Mouse (Mus musculus): ENCODE data around the gene Hist1h3c. TPM values are rescaled to one million over a fixed set of nuclear protein-coding genes. Genes with fewer than 3 reads are reported as not detected.
"Not testable (repeated sequence)": the region's sequence is repeated elsewhere in the genome, so short reads cannot be mapped to it uniquely, and the experiment has no call there.

Hist1h3c gene
- total and polyA plus RNA-seq, 2 experiments from 2014 or later, result 0.84 to 301 TPM

- WGBS, result 88% methylated on average over 9 of the region's 9 CpGs
- H3K36me3 ChIP-seq (ENCODE audit: insufficient read depth), result no peaks in the 10 kb centered on the region
- TF ChIP-seq CTCF (IDR thresholded peaks at IDR 0.05; ENCODE audit: low read depth), result no peak
- no peak overlapping the region for H3K4me3 ChIP-seq (ENCODE audit: low read depth, low read length)
- ATAC-seq, result no peak
- no peak for DNase-seq
- H3K27ac ChIP-seq (ENCODE audit: low read depth, low read length), result no peak overlapping the region
- no peak overlapping the region for H3K4me2 ChIP-seq (ENCODE audit: low read depth)
- no peak overlapping the region for H3K9ac ChIP-seq
- H3K9me3 ChIP-seq (ENCODE audit: low read length), result no peaks in the 10 kb centered on the region
- H3K4me1 ChIP-seq (ENCODE audit: insufficient read depth), result no peaks in the 10 kb centered on the region
- no peaks in the 10 kb centered on the region for H3K27me3 ChIP-seq (ENCODE audit: insufficient read depth, low read length)
These were observed 16.2 kb downstream of the Hist1h3c start for GRCm38 (mm10) chr13:23729192-23729525.

- no peak overlapping the region for H3K4me2 ChIP-seq (ENCODE audit: low read depth)
- H3K4me1 ChIP-seq (ENCODE audit: insufficient read depth), result no peaks in the 10 kb centered on the region
- no peak overlapping the region for H3K27ac ChIP-seq (ENCODE audit: low read depth, low read length)
- no peaks in the 10 kb centered on the region for H3K36me3 ChIP-seq (ENCODE audit: insufficient read depth)
- ATAC-seq (no peak), DNase-seq (no peak)
- no peaks in the 10 kb centered on the region for H3K27me3 ChIP-seq (ENCODE audit: insufficient read depth, low read length)
- 88% methylated on average over 18 of the region's 18 CpGs for WGBS
- no peaks in the 10 kb centered on the region for H3K9me3 ChIP-seq (ENCODE audit: low read length)
- no peak overlapping the region for H3K9ac ChIP-seq
- TF ChIP-seq CTCF (IDR thresholded peaks at IDR 0.05; ENCODE audit: low read depth), result no peak
- H3K4me3 ChIP-seq (ENCODE audit: low read depth, low read length), result no peak overlapping the region
These were observed 16.8 kb downstream of the Hist1h3c start for GRCm38 (mm10) chr13:23728472-23729191.

- no peak overlapping the region for H3K27ac ChIP-seq (ENCODE audit: low read depth, low read length)
- TF ChIP-seq CTCF (IDR thresholded peaks at IDR 0.05; ENCODE audit: low read depth), result no peak
- no peaks in the 10 kb centered on the region for H3K9me3 ChIP-seq (ENCODE audit: low read length)
- DNase-seq, result no peak
- ATAC-seq, result no peak
- H3K27me3 ChIP-seq (ENCODE audit: insufficient read depth, low read length), result no peaks in the 10 kb centered on the region
- H3K9ac ChIP-seq, result no peak overlapping the region
- no peak overlapping the region for H3K4me3 ChIP-seq (ENCODE audit: low read depth, low read length)
- 50% methylated on average over 1 of the region's 1 CpGs for WGBS
- H3K4me2 ChIP-seq (ENCODE audit: low read depth), result no peak overlapping the region
- H3K4me1 ChIP-seq (ENCODE audit: insufficient read depth), result no peaks in the 10 kb centered on the region
- no peaks in the 10 kb centered on the region for H3K36me3 ChIP-seq (ENCODE audit: insufficient read depth)
These were observed 20.2 kb downstream of the Hist1h3c start for GRCm38 (mm10) chr13:23725213-23725612.

GRCm38 (mm10) chr13:23724239-23724638 lies 21.2 kb downstream of the Hist1h3c start:
- DNase-seq (no peak), ATAC-seq (no peak)
- WGBS, result 92% methylated on average over 4 of the region's 4 CpGs
- Histone ChIP-seq H3K27me3 (ENCODE audit: insufficient read depth, low read length) (no peaks in the 10 kb centered on the region), H3K27ac (ENCODE audit: low read depth, low read length) (no peak overlapping the region), H3K4me3 (ENCODE audit: low read depth, low read length) (no peak overlapping the region), H3K4me1 (ENCODE audit: insufficient read depth) (no peaks in the 10 kb centered on the region), H3K36me3 (ENCODE audit: insufficient read depth) (no peaks in the 10 kb centered on the region), H3K9me3 (ENCODE audit: low read length) (no peaks in the 10 kb centered on the region), H3K4me2 (ENCODE audit: low read depth) (no peak overlapping the region), H3K9ac (no peak overlapping the region)
- no peak for TF ChIP-seq CTCF (IDR thresholded peaks at IDR 0.05; ENCODE audit: low read depth)

GRCm38 (mm10) chr13:23717593-23718245 lies 27.7 kb downstream of the Hist1h3c start:
- H3K36me3 ChIP-seq (ENCODE audit: insufficient read depth); ATAC-seq; H3K9me3 ChIP-seq (ENCODE audit: low read length); H3K4me1 ChIP-seq (ENCODE audit: insufficient read depth); DNase-seq; H3K27ac ChIP-seq (ENCODE audit: low read depth, low read length); H3K4me3 ChIP-seq (ENCODE audit: low read depth, low read length); H3K27me3 ChIP-seq (ENCODE audit: insufficient read depth, low read length); H3K9ac ChIP-seq; H3K4me2 ChIP-seq (ENCODE audit: low read depth): not testable (repeated sequence)
- 15% methylated on average over 2 of the region's 2 CpGs for WGBS

- no peaks in the 10 kb centered on the region for H3K27me3 ChIP-seq (ENCODE audit: insufficient read depth, low read length)
- no peaks in the 10 kb centered on the region for H3K9me3 ChIP-seq (ENCODE audit: low read length)
- ATAC-seq, result no peak
- TF ChIP-seq CTCF (IDR thresholded peaks at IDR 0.05; ENCODE audit: low read depth), result no peak
- H3K27ac ChIP-seq (ENCODE audit: low read depth, low read length), result no peak overlapping the region
- H3K36me3 ChIP-seq (ENCODE audit: insufficient read depth), result no peaks in the 10 kb centered on the region
- H3K4me2 ChIP-seq (ENCODE audit: low read depth), result no peak overlapping the region
- no peak overlapping the region for H3K4me3 ChIP-seq (ENCODE audit: low read depth, low read length)
- no peaks in the 10 kb centered on the region for H3K4me1 ChIP-seq (ENCODE audit: insufficient read depth)
- DNase-seq, result no peak
- no peak overlapping the region for H3K9ac ChIP-seq
- WGBS, result 60% methylated on average over 11 of the region's 11 CpGs
These were observed 28.2 kb downstream of the Hist1h3c start for GRCm38 (mm10) chr13:23717176-23717575.

- H3K27me3 ChIP-seq (ENCODE audit: insufficient read depth, low read length), result no peaks in the 10 kb centered on the region
- H3K4me3 ChIP-seq (ENCODE audit: low read depth, low read length), result no peak overlapping the region
- H3K9me3 ChIP-seq (ENCODE audit: low read length), result no peaks in the 10 kb centered on the region
- no peak overlapping the region for H3K4me2 ChIP-seq (ENCODE audit: low read depth)
- H3K9ac ChIP-seq, result no peak overlapping the region
- H3K4me1 ChIP-seq (ENCODE audit: insufficient read depth), result no peaks in the 10 kb centered on the region
- no peak for TF ChIP-seq CTCF (IDR thresholded peaks at IDR 0.05; ENCODE audit: low read depth)
- DNase-seq (no peak), ATAC-seq (no peak)
- no peaks in the 10 kb centered on the region for H3K36me3 ChIP-seq (ENCODE audit: insufficient read depth)
- WGBS, result 89% methylated on average over 5 of the region's 5 CpGs
- H3K27ac ChIP-seq (ENCODE audit: low read depth, low read length), result no peak overlapping the region
These were observed 28.9 kb downstream of the Hist1h3c start for GRCm38 (mm10) chr13:23716261-23717042.
